Mouse (Mus musculus): ENCODE results near the gene Wnt7a.

Wnt7a gene

GRCm38 (mm10) chr6:91410961-91411368 lies at the start of gene Wnt7a:
Wnt7a (minus strand) TSS chr6:91411363.
- DNase-seq (ENCODE audit: low spot score in 2 of 2): no peak

GRCm38 (mm10) chr6:91459471-91459870 lies 48.3 kb upstream of the Wnt7a start:
- DNase-seq (ENCODE audit: low spot score in 2 of 2): no peak

- no peak for DNase-seq (ENCODE audit: low spot score in 2 of 2)
These were observed 43.4 kb upstream of the Wnt7a start for GRCm38 (mm10) chr6:91454546-91454945.

- DNase-seq (ENCODE audit: low spot score in 2 of 2): no peak
These were observed 40.9 kb upstream of the Wnt7a start for GRCm38 (mm10) chr6:91452056-91452455.

- DNase-seq (ENCODE audit: low spot score in 2 of 2): no peak
These were observed 38.5 kb upstream of the Wnt7a start for GRCm38 (mm10) chr6:91449472-91450225.

GRCm38 (mm10) chr6:91445316-91445715 lies 34.2 kb upstream of the Wnt7a start:
- no peak for DNase-seq (ENCODE audit: low spot score in 2 of 2)

- no peak for DNase-seq (ENCODE audit: low spot score in 2 of 2)
These were observed 30.0 kb upstream of the Wnt7a start for GRCm38 (mm10) chr6:91441145-91441662.

GRCm38 (mm10) chr6:91440474-91441144 lies 29.4 kb upstream of the Wnt7a start:
- peak; percentile 90 to 96 for DNase-seq (ENCODE audit: low spot score in 2 of 2)

- DNase-seq (ENCODE audit: low spot score in 2 of 2): no peak
These were observed 13.0 kb upstream of the Wnt7a start for GRCm38 (mm10) chr6:91424151-91424550.

GRCm38 (mm10) chr6:91421629-91422028 lies 10.5 kb upstream of the Wnt7a start:
- no peak for DNase-seq (ENCODE audit: low spot score in 2 of 2)

GRCm38 (mm10) chr6:91417291-91417845 lies 6.2 kb upstream of the Wnt7a start:
- DNase-seq (ENCODE audit: low spot score in 2 of 2): no peak

- no peak for DNase-seq (ENCODE audit: low spot score in 2 of 2)
These were observed 5.0 kb upstream of the Wnt7a start for GRCm38 (mm10) chr6:91416146-91416545.

GRCm38 (mm10) chr6:91414890-91415289 lies 3.7 kb upstream of the Wnt7a start:
- DNase-seq (ENCODE audit: low spot score in 2 of 2): no peak

- peak; percentile 27 to 79 for DNase-seq (ENCODE audit: low spot score in 2 of 2)
These were observed 312 bp upstream of the Wnt7a start for GRCm38 (mm10) chr6:91411369-91411981.

- no peak for DNase-seq (ENCODE audit: low spot score in 2 of 2)
These were observed 889 bp downstream of the Wnt7a start for GRCm38 (mm10) chr6:91410168-91410780.

- DNase-seq (ENCODE audit: low spot score in 2 of 2): no peak
These were observed 1.6 kb downstream of the Wnt7a start for GRCm38 (mm10) chr6:91409448-91410167.

- DNase-seq (ENCODE audit: low spot score in 2 of 2): no peak
These were observed 2.5 kb downstream of the Wnt7a start for GRCm38 (mm10) chr6:91408616-91409015.

GRCm38 (mm10) chr6:91401591-91401990 lies 9.6 kb downstream of the Wnt7a start:
- no peak for DNase-seq (ENCODE audit: low spot score in 2 of 2)

- no peak for DNase-seq (ENCODE audit: low spot score in 2 of 2)
These were observed 10.6 kb downstream of the Wnt7a start for GRCm38 (mm10) chr6:91400514-91400913.

- no peak for DNase-seq (ENCODE audit: low spot score in 2 of 2)
These were observed 18.5 kb downstream of the Wnt7a start for GRCm38 (mm10) chr6:91392475-91393174.

- DNase-seq (ENCODE audit: low spot score in 2 of 2): no peak
These were observed 22.0 kb downstream of the Wnt7a start for GRCm38 (mm10) chr6:91389141-91389540.
